Mouse (Mus musculus) CD4-positive, CD25-positive, alpha-beta regulatory T cell, adult 2 months (primary cell): Measurements from ENCODE around the gene Ppp2r5c.

Experiments
- DNase-seq: peaks from one replicate; pipeline ENCODE4 v3.0.0-alpha.2; 2012; ENCODE audit warnings: low read depth, low spot score

The Ppp2r5c gene

GRCm38 (mm10) chr12:110446290-110447170, at the start of gene Ppp2r5c:
Gene Ppp2r5c, plus strand, starts transcription at chr12:110447120.
- DNase-seq = peak; percentile 98

- DNase-seq = peak; percentile 90
Observed at GRCm38 (mm10) chr12:110398351-110398750, 48.6 kb upstream of the Ppp2r5c start.

- DNase-seq = no peak
Observed at GRCm38 (mm10) chr12:110399161-110399560, 47.8 kb upstream of the Ppp2r5c start.

- DNase-seq = no peak
Observed at GRCm38 (mm10) chr12:110400936-110401335, 46.0 kb upstream of the Ppp2r5c start.

- no peak for DNase-seq
Observed at GRCm38 (mm10) chr12:110401871-110402270, 45.0 kb upstream of the Ppp2r5c start.

- DNase-seq = peak; percentile 63
Observed at GRCm38 (mm10) chr12:110416244-110416643, 30.7 kb upstream of the Ppp2r5c start.

- DNase-seq = peak; percentile 49
Observed at GRCm38 (mm10) chr12:110417023-110417986, 29.6 kb upstream of the Ppp2r5c start.

GRCm38 (mm10) chr12:110417987-110418734, 28.8 kb upstream of the Ppp2r5c start:
- DNase-seq = peak; percentile 36

- DNase-seq = peak; percentile 80
Observed at GRCm38 (mm10) chr12:110418735-110419350, 28.1 kb upstream of the Ppp2r5c start.

GRCm38 (mm10) chr12:110419879-110420278, 27.0 kb upstream of the Ppp2r5c start:
- DNase-seq = no peak

- DNase-seq = no peak
Observed at GRCm38 (mm10) chr12:110421361-110421760, 25.6 kb upstream of the Ppp2r5c start.

GRCm38 (mm10) chr12:110424008-110424704, 22.8 kb upstream of the Ppp2r5c start:
- DNase-seq = no peak

GRCm38 (mm10) chr12:110426417-110427010, 20.4 kb upstream of the Ppp2r5c start:
- DNase-seq = no peak

GRCm38 (mm10) chr12:110429340-110429973, 17.5 kb upstream of the Ppp2r5c start:
- DNase-seq = no peak

- DNase-seq = no peak
Observed at GRCm38 (mm10) chr12:110429990-110430389, 16.9 kb upstream of the Ppp2r5c start.

- no peak for DNase-seq
Observed at GRCm38 (mm10) chr12:110431805-110432204, 15.1 kb upstream of the Ppp2r5c start.

- no peak for DNase-seq
Observed at GRCm38 (mm10) chr12:110436638-110437366, 10.1 kb upstream of the Ppp2r5c start.

GRCm38 (mm10) chr12:110437367-110437703, 9.6 kb upstream of the Ppp2r5c start:
- peak; percentile 36 for DNase-seq
